Mouse (Mus musculus): Measurements from ENCODE around the gene Med10. TPM values are rescaled to one million over a fixed set of nuclear protein-coding genes. Genes with fewer than 3 reads are reported as not detected.

Med10 gene
- total RNA-seq (2012; rRNA removed) (117 and 119 TPM in 2 replicates), polyA plus RNA-seq (2012; ENCODE audit: insufficient read depth in 1 of 2, insufficient read length in 2 of 2, low read depth in 1 of 2, low replicate concordance in 2 of 2, missing spikeins in 1 of 2) (100 to 1,000 TPM in 1 of 2 experiments, not detected in 1; 151 TPM)

GRCm38 (mm10) chr13:69802095-69802494 lies at the start of gene Med10:
Med10 (plus strand) TSS chr13:69802395.
- H3K27me3 ChIP-seq (ENCODE audit: control insufficient read depth in 1 of 2, insufficient read depth in 2 of 2, low read length in 2 of 2): no peaks in the 10 kb centered on the region
- H3K27ac ChIP-seq (ENCODE audit: control insufficient read depth, low read depth, low read length): no peak within 1 kb of the TSS
- no peak for TF ChIP-seq ZMIZ1 (IDR thresholded peaks at IDR 0.05; ENCODE audit: low read depth, low read length)
- TF ChIP-seq ZNF384 (IDR thresholded peaks at IDR 0.05; ENCODE audit: low read depth, low read length): no peak
- no peak for TF ChIP-seq CHD1 (IDR thresholded peaks at IDR 0.05; ENCODE audit: low read depth, low read length)
- no peak for TF ChIP-seq CHD2 (IDR thresholded peaks at IDR 0.05; ENCODE audit: low read length)
- TF ChIP-seq NELFE (IDR thresholded peaks at IDR 0.05; ENCODE audit: low read depth, low read length): no peak
- TF ChIP-seq POLR2AphosphoS2 (IDR thresholded peaks at IDR 0.05; ENCODE audit: low read length): no peak
- TF ChIP-seq RAD21 (IDR thresholded peaks at IDR 0.05; ENCODE audit: low read depth, low read length): no peak
- no peak for TF ChIP-seq TCF12 (IDR thresholded peaks at IDR 0.05; ENCODE audit: low read depth, low read length)
- TF ChIP-seq NRF1 (IDR thresholded peaks at IDR 0.05; ENCODE audit: insufficient read depth, low read depth, low read length, poor library complexity, severe bottlenecking): no peak
- no peak for TF ChIP-seq MXI1 (IDR thresholded peaks at IDR 0.05; ENCODE audit: low read depth, low read length)
- TF ChIP-seq MAX (IDR thresholded peaks at IDR 0.05; ENCODE audit: low read length): no peak
- no peak for TF ChIP-seq MEF2A (IDR thresholded peaks at IDR 0.05; ENCODE audit: extremely low read depth, insufficient replicate concordance, low read depth, low read length, poor library complexity, severe bottlenecking)
- H3K9ac ChIP-seq (ENCODE audit: control insufficient read depth, low read depth, low read length, poor library complexity, severe bottlenecking): no peak within 1 kb of the TSS
- H3K36me3 ChIP-seq (ENCODE audit: control insufficient read depth in 1 of 2, insufficient read depth in 2 of 2, low read length in 2 of 2): no peaks in the 10 kb centered on the region
- no peak within 1 kb of the TSS for H3K4me3 ChIP-seq (ENCODE audit: control insufficient read depth in 1 of 2, insufficient read depth in 1 of 2, low read depth in 2 of 2, low read length in 2 of 2)
- H3K4me1 ChIP-seq (ENCODE audit: control insufficient read depth in 1 of 2, insufficient read depth in 2 of 2, low read length in 2 of 2): no peaks in the 10 kb centered on the region
- H3K79me2 ChIP-seq (ENCODE audit: control insufficient read depth, insufficient read depth, low read length, poor library complexity): no peaks in the 10 kb centered on the region
- no peaks in the 10 kb centered on the region for H3K9me3 ChIP-seq (replicated peaks; ENCODE audit: insufficient read depth, low read length)
- no peak for DNase-seq (ENCODE audit: low read depth, low spot score)

- no peaks in the 10 kb centered on the region for H3K9me3 ChIP-seq (replicated peaks; ENCODE audit: insufficient read depth, low read length)
- H3K79me2 ChIP-seq (ENCODE audit: control insufficient read depth, insufficient read depth, low read length, poor library complexity): no peaks in the 10 kb centered on the region
- no peaks in the 10 kb centered on the region for H3K36me3 ChIP-seq (ENCODE audit: control insufficient read depth in 1 of 2, insufficient read depth in 2 of 2, low read length in 2 of 2)
- no peaks in the 10 kb centered on the region; a peak in 1 of 4 replicates for H3K27me3 ChIP-seq (ENCODE audit: control insufficient read depth in 1 of 2, insufficient read depth in 2 of 2, low read length in 2 of 2)
- no peak for TF ChIP-seq CTCF (IDR thresholded peaks at IDR 0.05 in 2 of 3, conservative IDR thresholded peaks at IDR 0.05 in 1 of 3; ENCODE audit: control insufficient read depth in 1 of 3, insufficient read depth in 1 of 3, low read depth in 2 of 3, low read length in 3 of 3, poor library complexity in 1 of 3, severe bottlenecking in 1 of 3)
- TF ChIP-seq UBTF (IDR thresholded peaks at IDR 0.05; ENCODE audit: borderline replicate concordance, insufficient read depth, low read depth, low read length): no peak
- H3K27ac ChIP-seq (ENCODE audit: control insufficient read depth, low read depth, low read length): no peak overlapping the region
- no peak overlapping the region for H3K4me3 ChIP-seq (ENCODE audit: control insufficient read depth in 1 of 2, insufficient read depth in 1 of 2, low read depth in 2 of 2, low read length in 2 of 2)
- no peaks in the 10 kb centered on the region for H3K4me1 ChIP-seq (ENCODE audit: control insufficient read depth in 1 of 2, insufficient read depth in 2 of 2, low read length in 2 of 2)
- no peak overlapping the region for H3K9ac ChIP-seq (ENCODE audit: control insufficient read depth, low read depth, low read length, poor library complexity, severe bottlenecking)
- no peak for DNase-seq (ENCODE audit: low read depth, low spot score)
Observed at GRCm38 (mm10) chr13:69752875-69753274, 49.3 kb upstream of the Med10 start.

- Histone ChIP-seq H3K9me3 (replicated peaks; ENCODE audit: insufficient read depth, low read length) (no peaks in the 10 kb centered on the region), H3K79me2 (ENCODE audit: control insufficient read depth, insufficient read depth, low read length, poor library complexity) (no peaks in the 10 kb centered on the region), H3K4me3 (ENCODE audit: control insufficient read depth in 1 of 2, insufficient read depth in 1 of 2, low read depth in 2 of 2, low read length in 2 of 2) (no peak overlapping the region), H3K27me3 (ENCODE audit: control insufficient read depth in 1 of 2, insufficient read depth in 2 of 2, low read length in 2 of 2) (no peaks in the 10 kb centered on the region; a peak in 1 of 4 replicates), H3K36me3 (ENCODE audit: control insufficient read depth in 1 of 2, insufficient read depth in 2 of 2, low read length in 2 of 2) (no peaks in the 10 kb centered on the region), H3K9ac (ENCODE audit: control insufficient read depth, low read depth, low read length, poor library complexity, severe bottlenecking) (no peak overlapping the region), H3K4me1 (ENCODE audit: control insufficient read depth in 1 of 2, insufficient read depth in 2 of 2, low read length in 2 of 2) (no peaks in the 10 kb centered on the region), H3K27ac (ENCODE audit: control insufficient read depth, low read depth, low read length) (no peak overlapping the region)
- no peak for DNase-seq (ENCODE audit: low read depth, low spot score)
- no peak for TF ChIP-seq ZKSCAN1 (IDR thresholded peaks at IDR 0.05; ENCODE audit: low read depth, low read length)
- no peak for TF ChIP-seq EP300 (IDR thresholded peaks at IDR 0.05; ENCODE audit: low read depth in 1 of 2, low read length in 2 of 2)
- TF ChIP-seq MEF2A (IDR thresholded peaks at IDR 0.05; ENCODE audit: extremely low read depth, insufficient replicate concordance, low read depth, low read length, poor library complexity, severe bottlenecking): no peak
- TF ChIP-seq POLR2AphosphoS2 (IDR thresholded peaks at IDR 0.05; ENCODE audit: low read length): no peak
- TF ChIP-seq ZNF384 (IDR thresholded peaks at IDR 0.05; ENCODE audit: low read depth, low read length): no peak
- no peak for TF ChIP-seq ETS1 (IDR thresholded peaks at IDR 0.05; ENCODE audit: low read depth, low read length)
- no peak for TF ChIP-seq BHLHE40 (IDR thresholded peaks at IDR 0.05; ENCODE audit: borderline replicate concordance, low read depth, low read length)
- no peak for TF ChIP-seq TCF12 (IDR thresholded peaks at IDR 0.05; ENCODE audit: low read depth, low read length)
- no peak for TF ChIP-seq CTCF (IDR thresholded peaks at IDR 0.05 in 2 of 3, conservative IDR thresholded peaks at IDR 0.05 in 1 of 3; ENCODE audit: control insufficient read depth in 1 of 3, insufficient read depth in 1 of 3, low read depth in 2 of 3, low read length in 3 of 3, poor library complexity in 1 of 3, severe bottlenecking in 1 of 3)
- no peak for TF ChIP-seq MXI1 (IDR thresholded peaks at IDR 0.05; ENCODE audit: low read depth, low read length)
- no peak for TF ChIP-seq ELF1 (IDR thresholded peaks at IDR 0.05; ENCODE audit: low read depth, low read length)
- no peak for TF ChIP-seq E2F4 (IDR thresholded peaks at IDR 0.05; ENCODE audit: borderline replicate concordance, low read depth, low read length)
- TF ChIP-seq TAL1 (IDR thresholded peaks at IDR 0.05; ENCODE audit: low read length): no peak
- TF ChIP-seq USF1 (IDR thresholded peaks at IDR 0.05; ENCODE audit: low read depth, low read length): no peak
- TF ChIP-seq RCOR1 (IDR thresholded peaks at IDR 0.05; ENCODE audit: low read depth, low read length): no peak
- no peak for TF ChIP-seq GATA1 (IDR thresholded peaks at IDR 0.05; ENCODE audit: low read depth, low read length)
Observed at GRCm38 (mm10) chr13:69758979-69759378, 43.2 kb upstream of the Med10 start.

Data from MEL (cell line).